Mouse (Mus musculus) testis, adult 2 months (tissue): ENCODE results near the gene Olfr1230.

ENCODE experiments used
- CTCF ChIP-seq: fragments of 200-500 bp; IDR thresholded peaks from 2 replicates; pipeline ENCODE4 v1.5.1; 2012; ENCODE audit warnings: low read depth, mild to moderate bottlenecking, inconsistent platforms, low read length, moderate library complexity; ENCODE audit not compliant: control insufficient read depth, insufficient read depth, insufficient replicate concordance
- POLR2A ChIP-seq: fragments of 200-500 bp; IDR thresholded peaks from 2 replicates; pipeline ENCODE4 v1.6.1; 2012; ENCODE audit warnings: low read depth, mild to moderate bottlenecking, inconsistent platforms, low read length, moderate library complexity; ENCODE audit not compliant: control insufficient read depth

- TF ChIP-seq CTCF (no peak), POLR2A (no peak)
Observed at GRCm38 (mm10) chr2:89306974-89307373, 9.9 kb upstream of the Olfr1230 start, which contains the start of gene Olfr1231.
